Mouse (Mus musculus): ENCODE results near the gene Spsb1. TPM values are rescaled to one million over a fixed set of nuclear protein-coding genes. Genes with fewer than 3 reads are reported as not detected.
A peak's percentile ranks its signal among the peaks of the same experiment; 100 is the strongest.

Gene Spsb1
- polyA plus RNA-seq, 1 experiment: 20.2 TPM

GRCm38 (mm10) chr4:149971393-149971792, 16.6 kb upstream of the Spsb1 start:
- TF ChIP-seq POLR2A (IDR thresholded peaks at IDR 0.05; ENCODE audit: borderline replicate concordance, extremely low read depth, low read depth, low read length) (no peak), CTCF (IDR thresholded peaks at IDR 0.05; ENCODE audit: insufficient read depth, low read length) (no peak)
- 51% methylated on average over 9 of the region's 9 CpGs for whole genome bisulfite sequencing
- H3K4me3 ChIP-seq (replicated peaks; ENCODE audit: extremely low read depth, low read depth, low read length): no peak overlapping the region
- DNase-seq: no peak
- no peaks in the 10 kb centered on the region for H3K4me1 ChIP-seq (ENCODE audit: control insufficient read depth, insufficient read depth, low read length)

DNA sequence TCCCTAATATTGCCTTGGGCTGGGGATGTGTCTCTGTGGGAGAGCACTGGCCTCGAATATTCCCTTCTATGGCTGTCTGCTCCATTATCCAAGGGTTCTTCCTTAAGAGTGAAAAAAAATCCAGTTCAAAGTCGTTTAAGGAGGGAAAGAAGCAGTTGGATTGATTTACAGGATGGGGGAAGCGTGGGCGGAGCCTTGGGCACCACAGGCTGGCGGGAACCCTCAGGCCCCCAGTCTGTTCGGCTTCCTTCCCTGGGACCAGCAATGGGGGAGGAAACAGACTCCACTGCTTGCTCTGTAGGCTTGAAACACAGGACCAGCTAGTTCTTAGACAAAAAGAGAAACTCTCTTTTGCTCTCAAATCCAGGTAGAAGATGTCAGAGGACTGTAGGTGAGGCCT, 13.7 kb upstream of the Spsb1 start:
- 45% methylated on average over 6 of the region's 6 CpGs for WGBS
- TF ChIP-seq CTCF (IDR thresholded peaks at IDR 0.05; ENCODE audit: insufficient read depth, low read length): no peak
- TF ChIP-seq POLR2A (IDR thresholded peaks at IDR 0.05; ENCODE audit: borderline replicate concordance, extremely low read depth, low read depth, low read length): no peak
- Histone ChIP-seq H3K4me3 (replicated peaks; ENCODE audit: extremely low read depth, low read depth, low read length) (no peak overlapping the region), H3K4me1 (ENCODE audit: control insufficient read depth, insufficient read depth, low read length) (no peaks in the 10 kb centered on the region)
- DNase-seq: no peak

GRCm38 (mm10) chr4:149966963-149967362, 12.1 kb upstream of the Spsb1 start:
- TF ChIP-seq POLR2A (IDR thresholded peaks at IDR 0.05; ENCODE audit: borderline replicate concordance, extremely low read depth, low read depth, low read length) (no peak), CTCF (IDR thresholded peaks at IDR 0.05; ENCODE audit: insufficient read depth, low read length) (no peak)
- Histone ChIP-seq H3K4me1 (ENCODE audit: control insufficient read depth, insufficient read depth, low read length) (no peaks in the 10 kb centered on the region), H3K4me3 (replicated peaks; ENCODE audit: extremely low read depth, low read depth, low read length) (no peak overlapping the region)
- no peak for DNase-seq
- 87% methylated on average over 9 of the region's 9 CpGs for WGBS

- DNase-seq: no peak
- 27% methylated on average over 5 of the region's 5 CpGs for WGBS
- no peaks in the 10 kb centered on the region for H3K4me1 ChIP-seq (ENCODE audit: control insufficient read depth, insufficient read depth, low read length)
- no peak for TF ChIP-seq POLR2A (IDR thresholded peaks at IDR 0.05; ENCODE audit: borderline replicate concordance, extremely low read depth, low read depth, low read length)
- no peak for TF ChIP-seq CTCF (IDR thresholded peaks at IDR 0.05; ENCODE audit: insufficient read depth, low read length)
- no peak overlapping the region for H3K4me3 ChIP-seq (replicated peaks; ENCODE audit: extremely low read depth, low read depth, low read length)
Measured at GRCm38 (mm10) chr4:149966252-149966651, 11.4 kb upstream of the Spsb1 start.

DNA sequence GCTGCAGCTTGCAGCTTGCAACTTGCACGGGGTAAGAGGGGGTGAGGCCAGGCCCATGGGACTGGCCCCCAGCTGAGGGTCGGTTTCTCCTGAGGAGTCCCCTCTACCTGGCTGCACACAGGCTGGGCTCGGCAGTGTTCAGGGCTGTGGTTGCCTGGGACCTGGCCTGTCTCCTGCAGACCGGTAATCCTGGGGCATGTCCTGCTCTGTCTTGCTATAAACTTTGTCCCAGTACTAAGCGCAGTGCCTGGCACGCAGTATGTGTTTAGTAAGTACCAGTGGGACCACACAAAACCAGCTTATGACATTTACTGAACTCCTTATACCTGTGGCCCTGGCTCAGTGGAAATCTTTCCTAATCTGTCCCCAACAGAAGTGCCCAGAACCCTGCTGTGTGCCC, 10.8 kb upstream of the Spsb1 start:
- no peak for DNase-seq
- H3K4me1 ChIP-seq (ENCODE audit: control insufficient read depth, insufficient read depth, low read length): no peaks in the 10 kb centered on the region
- 79% methylated on average over 6 of the region's 6 CpGs for WGBS
- TF ChIP-seq CTCF (IDR thresholded peaks at IDR 0.05; ENCODE audit: insufficient read depth, low read length): no peak
- TF ChIP-seq POLR2A (IDR thresholded peaks at IDR 0.05; ENCODE audit: borderline replicate concordance, extremely low read depth, low read depth, low read length): no peak
- H3K4me3 ChIP-seq (replicated peaks; ENCODE audit: extremely low read depth, low read depth, low read length): no peak overlapping the region

DNA sequence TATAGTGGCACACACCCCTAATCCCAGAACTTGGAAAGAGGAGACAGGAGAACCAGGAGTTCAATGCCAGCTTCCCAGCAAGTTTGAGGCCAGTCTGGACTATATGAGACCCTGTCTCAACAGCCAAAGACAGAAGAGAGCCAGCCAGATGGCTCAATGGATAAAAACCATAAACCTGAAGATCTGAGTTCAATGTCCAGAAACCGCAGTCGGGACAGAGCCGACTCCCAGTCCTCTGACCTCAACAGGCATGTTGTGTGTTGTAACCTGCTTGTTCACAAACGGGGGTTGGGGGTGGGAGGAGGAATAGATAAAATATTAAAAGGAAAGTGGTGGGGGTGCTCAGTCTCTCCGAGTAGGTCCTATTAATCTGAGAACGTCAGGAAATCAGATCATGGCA, 10.4 kb upstream of the Spsb1 start:
- 70% methylated on average over 6 of the region's 6 CpGs for WGBS
- no peak for DNase-seq
- Histone ChIP-seq H3K4me3 (replicated peaks; ENCODE audit: extremely low read depth, low read depth, low read length) (no peak overlapping the region), H3K4me1 (ENCODE audit: control insufficient read depth, insufficient read depth, low read length) (no peaks in the 10 kb centered on the region)
- TF ChIP-seq CTCF (IDR thresholded peaks at IDR 0.05; ENCODE audit: insufficient read depth, low read length): no peak

- 64% methylated on average over 3 of the region's 3 CpGs for WGBS
- DNase-seq: no peak
- H3K4me3 ChIP-seq (replicated peaks; ENCODE audit: extremely low read depth, low read depth, low read length): no peak overlapping the region
- H3K4me1 ChIP-seq (ENCODE audit: control insufficient read depth, insufficient read depth, low read length): no peaks in the 10 kb centered on the region
- TF ChIP-seq POLR2A (IDR thresholded peaks at IDR 0.05; ENCODE audit: borderline replicate concordance, extremely low read depth, low read depth, low read length) (no peak), CTCF (IDR thresholded peaks at IDR 0.05; ENCODE audit: insufficient read depth, low read length) (no peak)
Measured at GRCm38 (mm10) chr4:149964770-149965169, 9.9 kb upstream of the Spsb1 start.

- 85% methylated on average over 8 of the region's 8 CpGs for WGBS
- Histone ChIP-seq H3K4me1 (ENCODE audit: control insufficient read depth, insufficient read depth, low read length) (no peaks in the 10 kb centered on the region), H3K4me3 (replicated peaks; ENCODE audit: extremely low read depth, low read depth, low read length) (no peak overlapping the region)
- DNase-seq: no peak
- TF ChIP-seq POLR2A (IDR thresholded peaks at IDR 0.05; ENCODE audit: borderline replicate concordance, extremely low read depth, low read depth, low read length): no peak
- no peak for TF ChIP-seq CTCF (IDR thresholded peaks at IDR 0.05; ENCODE audit: insufficient read depth, low read length)
Measured at GRCm38 (mm10) chr4:149964285-149964684, 9.4 kb upstream of the Spsb1 start.

DNA sequence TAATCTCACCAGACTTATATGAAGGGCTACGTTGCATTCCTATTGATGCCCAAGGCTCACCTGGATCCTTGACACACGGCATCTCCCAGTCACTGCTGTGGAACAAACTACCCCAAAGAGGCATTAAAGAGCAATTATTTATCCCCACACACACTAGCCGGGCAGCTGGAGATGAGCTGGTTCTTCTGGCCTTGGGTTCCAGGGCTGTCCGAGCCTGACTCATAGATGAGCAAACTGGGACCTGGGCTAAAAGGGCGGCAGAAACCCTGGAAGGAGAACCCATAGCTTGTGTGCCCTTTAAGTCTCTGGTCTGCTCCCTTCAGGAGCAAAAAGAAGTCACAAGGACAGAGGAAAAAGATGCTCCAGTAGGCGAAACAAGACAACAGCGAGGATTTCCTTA, 5.5 kb upstream of the Spsb1 start:
- no peak for DNase-seq
- Histone ChIP-seq H3K4me3 (replicated peaks; ENCODE audit: extremely low read depth, low read depth, low read length) (no peak overlapping the region), H3K4me1 (ENCODE audit: control insufficient read depth, insufficient read depth, low read length) (no peaks in the 10 kb centered on the region)
- 84% methylated on average over 7 of the region's 7 CpGs for WGBS
- no peak for TF ChIP-seq CTCF (IDR thresholded peaks at IDR 0.05; ENCODE audit: insufficient read depth, low read length)
- no peak for TF ChIP-seq POLR2A (IDR thresholded peaks at IDR 0.05; ENCODE audit: borderline replicate concordance, extremely low read depth, low read depth, low read length)

- no peak overlapping the region for H3K4me3 ChIP-seq (replicated peaks; ENCODE audit: extremely low read depth, low read depth, low read length)
- H3K4me1 ChIP-seq (ENCODE audit: control insufficient read depth, insufficient read depth, low read length): no peaks in the 10 kb centered on the region
- TF ChIP-seq CTCF (IDR thresholded peaks at IDR 0.05; ENCODE audit: insufficient read depth, low read length) (no peak), POLR2A (IDR thresholded peaks at IDR 0.05; ENCODE audit: borderline replicate concordance, extremely low read depth, low read depth, low read length) (no peak)
- no peak for DNase-seq
- 42% methylated on average over 10 of the region's 10 CpGs for WGBS
Measured at GRCm38 (mm10) chr4:149959816-149960215, 5.0 kb upstream of the Spsb1 start.

DNA sequence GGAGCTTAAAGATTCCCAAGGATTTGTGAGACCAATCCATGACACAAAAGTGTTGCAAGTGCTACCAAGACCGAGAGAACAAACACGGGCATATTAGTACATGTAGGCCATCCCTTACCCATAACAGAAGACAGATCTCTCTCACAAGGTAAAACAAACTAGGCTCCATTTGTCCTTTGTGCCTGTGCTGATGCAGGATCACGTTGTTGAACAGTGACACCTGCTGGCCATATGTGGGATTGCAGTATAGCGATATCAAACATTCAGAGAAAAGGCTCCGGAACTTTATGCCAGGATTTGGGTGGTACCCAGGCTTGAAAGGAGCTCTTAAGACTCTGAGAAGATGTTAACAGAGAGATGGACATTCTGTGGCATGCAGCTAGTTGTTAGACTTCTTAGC, 3.7 kb upstream of the Spsb1 start:
- no peaks in the 10 kb centered on the region for H3K4me1 ChIP-seq (ENCODE audit: control insufficient read depth, insufficient read depth, low read length)
- peak; percentile 81 for DNase-seq
- WGBS: 0% methylated on average over 5 of the region's 5 CpGs
- TF ChIP-seq POLR2A (IDR thresholded peaks at IDR 0.05; ENCODE audit: borderline replicate concordance, extremely low read depth, low read depth, low read length): no peak
- TF ChIP-seq CTCF (IDR thresholded peaks at IDR 0.05; ENCODE audit: insufficient read depth, low read length): peak; percentile 65
- no peak overlapping the region for H3K4me3 ChIP-seq (replicated peaks; ENCODE audit: extremely low read depth, low read depth, low read length)

Measured in lung, adult 2 months (tissue).